Mouse (Mus musculus) midbrain, postnatal 0 days (tissue): ENCODE data around the gene Hjurp. TPM values are rescaled to one million over a fixed set of nuclear protein-coding genes. Genes with fewer than 3 reads are reported as not detected.

Source experiments
- ATAC-seq: fragments of 200-750 bp; cut with Nextera tagmentation; 2 replicates; pipeline ENCODE4 v1.8.0; 2017; ENCODE audit warnings: moderate number of reproducible peaks, mild to moderate bottlenecking, moderate TSS enrichment, moderate library complexity; ENCODE audit not compliant: low FRiP score
- DNase-seq: peaks from one replicate; pipeline ENCODE4 v3.0.0-alpha.2; 2015; ENCODE audit warnings: low spot score
- H3K27ac ChIP-seq: fragments of 300-500 bp; sonication (generic); 2 replicates; pipeline ENCODE4 v1.5.1; 2014; ENCODE audit warnings: low read depth, mild to moderate bottlenecking, low read length, mixed read lengths
- H3K27me3 ChIP-seq: fragments of 300-500 bp; sonication (generic); 2 replicates; pipeline ENCODE4 v1.6.1; 2014; ENCODE audit warnings: low read length, control low read depth, mixed read lengths; ENCODE audit not compliant: insufficient read depth
- H3K36me3 ChIP-seq: fragments of 300-500 bp; sonication (generic); 2 replicates; pipeline ENCODE4 v1.6.1; 2014; ENCODE audit warnings: low read length, control low read depth, mixed read lengths; ENCODE audit not compliant: insufficient read depth
- H3K4me1 ChIP-seq: fragments of 300-500 bp; sonication (generic); 2 replicates; pipeline ENCODE4 v1.6.1; 2014; ENCODE audit warnings: mild to moderate bottlenecking, control low read depth, antibody characterized with exemption, low read length, mixed read lengths; ENCODE audit not compliant: insufficient read depth
- H3K4me2 ChIP-seq: fragments of 300-500 bp; sonication (generic); 2 replicates; pipeline ENCODE4 v1.6.1; 2014; ENCODE audit warnings: low read depth, mild to moderate bottlenecking, low read length, mixed read lengths; ENCODE audit not compliant: poor library complexity, severe bottlenecking
- H3K4me3 ChIP-seq: fragments of 300-500 bp; sonication (generic); 2 replicates; pipeline ENCODE4 v1.5.1; 2014; ENCODE audit warnings: low read depth, mild to moderate bottlenecking, low read length, moderate library complexity
- H3K9ac ChIP-seq: fragments of 300-500 bp; sonication (generic); replicated peaks from 2 replicates; pipeline ENCODE4 v1.6.1; 2014; ENCODE audit warnings: mild to moderate bottlenecking, low read length, moderate library complexity, mixed read lengths; ENCODE audit not compliant: poor library complexity, severe bottlenecking
- H3K9me3 ChIP-seq: fragments of 300-500 bp; sonication (generic); 2 replicates; pipeline ENCODE4 v1.6.1; 2016; ENCODE audit warnings: low read length, control low read depth
- CTCF ChIP-seq: IDR thresholded peaks from 2 replicates; pipeline ENCODE4 v1.5.1; 2016; ENCODE audit warnings: antibody characterized with exemption, mild to moderate bottlenecking
- WGBS: fragments of 180-500 bp; shearing (Covaris S2); extraction: QIAGEN DNeasy Blood & Tissue Kit; methylation state at CpG from one replicate; pipeline ENCODE4 v1.1.7; 2014; 5-methylcytosine and 5-hydroxymethylcytosine counted together
- polyA plus RNA-seq: library from polyadenylated mRNA; unstranded; fragments of >200 nt; fragmentation: Nextera tagmentation; extraction: Ambion mirVana; gene quantifications from 2 replicates; pipeline ENCODE4 v1.2.1, GENCODE M21; 2015
- total RNA-seq: library from RNA; depleted of rRNA; stranded (reverse); fragments of >200 nt; gene quantifications from 2 replicates; pipeline ENCODE4 v1.2.3, GENCODE M21; 2014

Gene Hjurp
- total and polyA plus RNA-seq, 2 experiments from 2014 or later: 45.9 to 88.0 TPM

DNA sequence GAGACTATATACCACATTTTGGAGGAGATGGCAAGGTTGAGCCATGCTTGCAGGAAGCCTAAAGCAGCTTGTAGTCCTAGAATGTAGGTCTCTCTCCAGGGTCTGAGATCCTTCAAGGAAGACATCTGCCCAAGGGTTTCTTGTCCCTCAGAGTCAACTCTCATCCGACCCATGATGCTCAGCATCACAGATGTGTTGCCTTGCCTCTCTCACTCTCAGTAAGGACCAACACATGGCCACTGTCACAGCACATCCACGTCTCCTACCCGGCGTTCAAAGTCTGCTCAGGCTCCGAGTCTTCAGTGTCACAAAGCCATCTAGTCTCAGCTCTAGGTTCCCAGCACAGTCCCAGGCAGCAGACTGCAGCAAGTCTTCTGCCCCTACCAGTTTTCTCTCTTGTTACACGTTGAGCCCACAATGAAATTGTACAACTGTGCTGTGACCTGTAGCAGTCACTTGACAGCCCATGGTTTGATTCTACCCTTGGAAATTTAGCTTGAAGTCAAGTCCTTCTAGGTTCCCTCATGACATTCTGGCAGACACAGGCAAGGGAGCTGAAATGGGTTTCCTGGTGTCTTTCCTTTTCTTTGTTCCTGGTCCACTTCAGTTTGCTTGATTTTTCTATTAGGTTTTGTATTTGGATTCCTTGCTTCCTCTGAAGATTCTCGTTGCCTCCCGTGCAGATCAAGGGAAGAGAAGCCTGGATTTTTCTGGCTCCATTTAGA lies 27.0 kb upstream of the Hjurp start:
- WGBS: 59% methylated on average over 8 of the region's 8 CpGs
- H3K9ac ChIP-seq: no peak overlapping the region
- DNase-seq (no peak), ATAC-seq (no peak)
- H3K4me1 ChIP-seq: no peaks in the 10 kb centered on the region
- H3K27ac ChIP-seq: no peak overlapping the region
- H3K4me2 ChIP-seq: no peak overlapping the region
- peaks cover 95% of the 10 kb centered on the region for H3K9me3 ChIP-seq
- H3K36me3 ChIP-seq: no peaks in the 10 kb centered on the region
- no peak for TF ChIP-seq CTCF
- H3K27me3 ChIP-seq: no peaks in the 10 kb centered on the region
- no peak overlapping the region for H3K4me3 ChIP-seq

DNA sequence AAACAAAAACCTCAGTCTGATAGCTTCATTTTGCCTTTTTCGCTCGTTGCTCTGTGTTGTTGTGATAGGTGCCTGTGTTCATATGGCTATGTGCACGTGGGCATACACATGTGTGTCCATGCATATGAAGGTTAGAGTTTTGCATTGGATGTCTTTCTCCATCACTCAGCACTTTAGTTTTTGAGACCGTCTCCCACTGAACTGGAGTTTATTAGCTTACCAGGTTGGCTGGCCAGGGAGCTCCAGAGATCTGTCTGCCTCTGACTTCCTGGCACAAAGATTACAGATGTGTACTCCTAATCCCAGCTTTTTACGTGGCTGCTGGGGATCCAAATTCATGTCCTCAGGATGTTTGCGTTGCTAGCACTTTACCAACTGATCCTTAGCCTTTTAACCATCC lies 26.3 kb upstream of the Hjurp start:
- no peaks in the 10 kb centered on the region for H3K27me3 ChIP-seq
- DNase-seq (no peak), ATAC-seq (no peak)
- no peak overlapping the region for H3K4me2 ChIP-seq
- H3K4me3 ChIP-seq: no peak overlapping the region
- no peak for TF ChIP-seq CTCF
- H3K9ac ChIP-seq: no peak overlapping the region
- 60% methylated on average over 6 of the region's 6 CpGs for WGBS
- no peaks in the 10 kb centered on the region for H3K36me3 ChIP-seq
- peaks cover 95% of the 10 kb centered on the region for H3K9me3 ChIP-seq
- H3K4me1 ChIP-seq: no peaks in the 10 kb centered on the region
- H3K27ac ChIP-seq: no peak overlapping the region

DNA sequence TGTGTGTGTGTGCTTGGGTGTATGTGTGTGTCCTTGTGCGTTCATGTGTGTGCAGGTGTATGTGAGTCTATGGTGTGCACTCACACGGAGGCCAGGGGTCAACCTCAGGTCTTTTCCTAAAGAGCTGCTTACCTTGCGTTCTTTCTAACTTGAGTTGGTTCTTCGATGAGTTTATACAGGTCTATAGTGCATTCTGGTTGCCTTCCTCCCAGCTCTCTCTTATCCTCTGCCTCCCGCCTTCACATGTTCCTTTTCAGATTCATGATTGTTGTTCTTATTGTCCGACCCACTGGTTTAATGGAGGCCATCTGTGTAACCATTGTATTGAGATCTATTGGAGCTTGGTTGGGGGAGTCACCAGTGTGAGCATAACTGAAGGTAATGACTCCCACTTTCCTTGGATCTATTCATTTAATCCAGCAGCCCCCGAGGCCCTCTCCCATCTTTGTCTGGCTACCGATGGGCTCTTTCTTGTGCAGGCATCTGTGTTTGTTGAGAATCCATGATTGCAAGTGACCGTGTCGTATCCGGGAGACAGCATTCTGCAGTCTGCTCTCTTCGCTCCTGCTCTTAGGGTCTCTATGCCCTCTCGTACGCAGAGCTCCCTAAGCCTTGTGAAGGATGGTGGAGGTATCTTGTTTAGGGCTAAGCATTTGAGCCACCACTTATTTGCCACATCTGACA lies 24.8 kb upstream of the Hjurp start:
- Histone ChIP-seq H3K27me3 (no peaks in the 10 kb centered on the region), H3K4me1 (no peaks in the 10 kb centered on the region), H3K9ac (no peak overlapping the region), H3K4me2 (no peak overlapping the region), H3K9me3 (peaks cover 90% of the 10 kb centered on the region), H3K4me3 (no peak overlapping the region), H3K36me3 (no peaks in the 10 kb centered on the region), H3K27ac (no peak overlapping the region)
- WGBS: 62% methylated on average over 14 of the region's 14 CpGs
- DNase-seq: no peak
- ATAC-seq: no peak
- no peak for TF ChIP-seq CTCF

- no peak overlapping the region for H3K4me2 ChIP-seq
- DNase-seq: peak; percentile 45
- H3K9ac ChIP-seq: no peak overlapping the region
- H3K36me3 ChIP-seq: no peaks in the 10 kb centered on the region
- peaks cover 86% of the 10 kb centered on the region for H3K9me3 ChIP-seq
- 67% methylated on average over 9 of the region's 9 CpGs for WGBS
- H3K27me3 ChIP-seq: no peaks in the 10 kb centered on the region
- ATAC-seq: no peak; the same call in 1 of the 2 replicates
- H3K4me3 ChIP-seq: no peak overlapping the region
- H3K27ac ChIP-seq: no peak overlapping the region
- H3K4me1 ChIP-seq: no peaks in the 10 kb centered on the region
- peak; percentile 72 for TF ChIP-seq CTCF
Observed at GRCm38 (mm10) chr1:88301121-88302014, 23.9 kb upstream of the Hjurp start.

GRCm38 (mm10) chr1:88300301-88301050 lies 23.0 kb upstream of the Hjurp start:
- Histone ChIP-seq H3K4me2 (no peak overlapping the region), H3K4me1 (no peaks in the 10 kb centered on the region), H3K4me3 (no peak overlapping the region), H3K27ac (no peak overlapping the region), H3K27me3 (no peaks in the 10 kb centered on the region), H3K9ac (no peak overlapping the region), H3K36me3 (no peaks in the 10 kb centered on the region), H3K9me3 (peaks cover 85% of the 10 kb centered on the region)
- WGBS: 37% methylated on average over 5 of the region's 5 CpGs
- no peak for TF ChIP-seq CTCF
- ATAC-seq (peak; percentile 22), DNase-seq (no peak)
